Mouse (Mus musculus): ENCODE measurements at regions not wholly inside any gene's neighbourhood (a gene's known extent, or its start where the extent isn't known, plus 50 kb on each side); places are given as distances from the start of the nearest gene placed in this dataset.
A peak's percentile ranks its signal among the peaks of the same experiment; 100 is the strongest.

GRCm38 (mm10) chr17:52195804-52196203 is 362.7 kb upstream of the Satb1 start:
- no peak for DNase-seq

- DNase-seq, result no peak
Observed at GRCm38 (mm10) chr17:52191064-52191682, 358.1 kb upstream of the Satb1 start.

GRCm38 (mm10) chr17:52182706-52183105 is 349.6 kb upstream of the Satb1 start:
- DNase-seq, result peak; percentile 73

- no peak for DNase-seq
Observed at GRCm38 (mm10) chr17:52177996-52178395, 344.9 kb upstream of the Satb1 start.

GRCm38 (mm10) chr17:52168076-52168838 is 335.2 kb upstream of the Satb1 start:
- no peak for DNase-seq

- DNase-seq, result no peak
Observed at GRCm38 (mm10) chr17:52167658-52168057, 334.6 kb upstream of the Satb1 start.

GRCm38 (mm10) chr17:52165891-52166485 is 332.9 kb upstream of the Satb1 start:
- no peak for DNase-seq

- no peak for DNase-seq
Observed at GRCm38 (mm10) chr17:52162559-52163397, 329.7 kb upstream of the Satb1 start.

- no peak for DNase-seq
Observed at GRCm38 (mm10) chr17:52150496-52150895, 317.4 kb upstream of the Satb1 start.

- DNase-seq, result no peak
Observed at GRCm38 (mm10) chr17:52149834-52150233, 316.7 kb upstream of the Satb1 start.

- DNase-seq, result no peak
Observed at GRCm38 (mm10) chr17:52149068-52149467, 316.0 kb upstream of the Satb1 start.

- DNase-seq, result no peak
Observed at GRCm38 (mm10) chr17:52103891-52104290, 270.8 kb upstream of the Satb1 start.

- DNase-seq, result no peak
Observed at GRCm38 (mm10) chr17:52085834-52086233, 252.7 kb upstream of the Satb1 start.

- no peak for DNase-seq
Observed at GRCm38 (mm10) chr17:52084455-52084854, 251.4 kb upstream of the Satb1 start.

GRCm38 (mm10) chr17:52079316-52079715 is 246.2 kb upstream of the Satb1 start:
- DNase-seq, result no peak

GRCm38 (mm10) chr17:52078496-52078895 is 245.4 kb upstream of the Satb1 start:
- no peak for DNase-seq

- DNase-seq, result no peak
Observed at GRCm38 (mm10) chr17:52077951-52078350, 244.9 kb upstream of the Satb1 start.

GRCm38 (mm10) chr17:52076746-52077145 is 243.7 kb upstream of the Satb1 start:
- no peak for DNase-seq

GRCm38 (mm10) chr17:52067721-52068120 is 234.6 kb upstream of the Satb1 start:
- DNase-seq, result no peak

GRCm38 (mm10) chr17:52064618-52065017 is 231.5 kb upstream of the Satb1 start:
- DNase-seq, result no peak

GRCm38 (mm10) chr17:52063121-52063520 is 230.0 kb upstream of the Satb1 start:
- no peak for DNase-seq

- no peak for DNase-seq
Observed at GRCm38 (mm10) chr17:52062096-52062665, 229.1 kb upstream of the Satb1 start.

GRCm38 (mm10) chr17:52036479-52036878 is 203.4 kb upstream of the Satb1 start:
- DNase-seq, result no peak
